ENCODE assay signal across 17 mouse cellular contexts in the genomic region with DNA sequence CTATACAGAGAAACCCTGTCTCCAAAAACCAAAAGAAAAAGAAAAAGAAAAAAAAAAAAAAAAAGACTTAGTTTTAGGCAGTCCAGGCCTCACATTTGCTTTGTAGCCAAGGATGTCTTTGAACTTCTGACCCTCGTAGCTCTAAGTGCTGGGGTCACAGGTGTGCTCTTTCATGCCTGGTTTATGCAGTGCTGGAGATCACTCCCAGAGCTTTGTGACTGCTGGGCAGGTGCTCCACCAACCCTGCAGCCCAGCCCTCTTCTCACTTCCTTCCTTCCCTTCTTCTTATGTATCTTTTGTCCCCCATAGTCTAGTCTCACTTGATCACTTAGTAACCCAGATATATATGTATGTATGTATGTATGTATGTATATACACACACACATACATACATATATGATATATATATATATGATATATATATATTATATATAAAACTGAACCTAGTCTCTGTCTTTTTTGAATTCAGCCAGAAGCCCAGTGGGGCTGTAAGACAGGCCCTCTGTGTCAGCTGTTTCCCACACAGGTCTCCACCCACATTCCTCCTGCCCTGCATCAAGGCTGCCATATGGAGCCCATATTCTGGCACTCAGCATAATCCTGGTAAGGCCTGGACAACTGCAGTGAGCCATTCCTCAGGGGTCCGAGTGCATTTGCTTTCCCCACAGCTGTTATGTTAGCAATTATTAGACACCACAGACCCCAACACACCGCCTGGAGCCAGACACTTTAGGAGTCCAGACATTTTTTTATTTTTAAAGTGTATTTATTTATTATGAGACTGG. TPM values are rescaled to one million over a fixed set of nuclear protein-coding genes. Genes with fewer than 3 reads are reported as not detected.
A peak's percentile ranks its signal among the peaks of the same experiment; 100 is the strongest.
DNase-seq lines count a peak whose midpoint lies in the region; ATAC-seq and TF ChIP-seq lines count a peak whose summit lies in the region.
"Had no signal": no experiment of that assay in that cellular context is flagged by ENCODE, and none has a peak within 500 bp of the region (broad histone marks: within the 10 kb centered on the region; RNA-seq: fewer than 3 reads in every experiment).

No protein-coding gene starts in this region.

- no peak overlapping the region for H3K27ac ChIP-seq in left cerebral cortex, adult 2 months
- H3K27ac ChIP-seq in limb, embryonic 12.5 days, result no peak overlapping the region; the same call in 1 of the 2 replicates
- H3K27ac ChIP-seq: heart, embryonic 15.5 days; hindbrain, embryonic 12.5 days had no signal

- intact Hi-C loops in left cerebral cortex, postnatal 4 days (cut with DNase I), result loop anchor here (10.0 kb wide), 2 partner anchors 64 to 116 kb away; partner anchors contain the start of gene Rinl
- intact Hi-C loops in left cerebral cortex, adult 2 months (cut with DNase I), result no loop called here

- no peak overlapping the region for H3K4me3 ChIP-seq in left cerebral cortex, adult 2 months
- H3K4me3 ChIP-seq in limb, embryonic 12.5 days (replicated peaks), result no peak overlapping the region
- H3K4me3 ChIP-seq: heart, embryonic 15.5 days; hindbrain, embryonic 12.5 days had no signal

- no peak overlapping the region for H3K9ac ChIP-seq in limb, embryonic 12.5 days (replicated peaks)
- H3K9ac ChIP-seq: heart, embryonic 15.5 days; hindbrain, embryonic 12.5 days had no signal

- 33% methylated on average over 3 of the region's 3 CpGs for WGBS in limb, embryonic 12.5 days

- peak; percentile 37 for DNase-seq in left cerebral cortex, postnatal 4 days
- no peak for DNase-seq in left cerebral cortex, adult 2 months (ENCODE audit: extremely low spot score in 1 of 2, low spot score in 2 of 2)
- peak; percentile 32 for DNase-seq in thymus, postnatal 0 days (ENCODE audit: low spot score)
- DNase-seq in thymus, postnatal 10 days (ENCODE audit: low spot score in 2 of 2), result no peak
- DNase-seq in frontal cortex, postnatal 14 days (ENCODE audit: low spot score in 2 of 2), result no peak
- no peak for DNase-seq in cerebellum, adult 9-10 months
- DNase-seq: adrenal gland, postnatal 25 days; heart, adult 11 months; kidney, adult 8-10 months; kidney, postnatal 4 days had no signal

- peaks cover 14% of the 10 kb centered on the region; the same call in 1 of the 2 replicates for H3K36me3 ChIP-seq in limb, embryonic 12.5 days
- H3K36me3 ChIP-seq: hindbrain, embryonic 12.5 days had no signal

- no peak overlapping the region for H3K4me2 ChIP-seq in limb, embryonic 12.5 days
- H3K4me2 ChIP-seq: heart, embryonic 15.5 days; hindbrain, embryonic 12.5 days; liver, embryonic 11.5 days had no signal

- no peaks in the 10 kb centered on the region for H3K9me3 ChIP-seq in limb, embryonic 12.5 days
- H3K9me3 ChIP-seq: heart, embryonic 15.5 days; hindbrain, embryonic 12.5 days had no signal

- peaks cover 30% of the 10 kb centered on the region for H3K4me1 ChIP-seq in limb, embryonic 12.5 days (replicated peaks)

- no peak for TF ChIP-seq CTCF in left cerebral cortex, adult 2 months (IDR thresholded peaks at IDR 0.05)

- ATAC-seq in limb, embryonic 12.5 days (ENCODE audit: insufficient number of reproducible peaks, insufficient read depth, low FRiP score, low TSS enrichment, low read depth), result peak; percentile 78; the same call in 1 of the 2 replicates

- H3K27me3 ChIP-seq in limb, embryonic 12.5 days, result no peaks in the 10 kb centered on the region
- H3K27me3 ChIP-seq: heart, embryonic 15.5 days; hindbrain, embryonic 12.5 days had no signal

RNA-seq across cellular contexts. Expression of gene Fbxo17, which starts 4.3 kb away (rescaled TPM):
- 1 to 10 TPM; 2.9 to 3.7 TPM for total RNA-seq in left cerebral cortex, postnatal 4 days (2021)
- 1 to 10 TPM; 1.9 to 2.2 TPM for total RNA-seq in left cerebral cortex, adult 2 months (2021)
- polyA plus RNA-seq in thymus, postnatal 0 days (2015; fragmentation: Nextera tagmentation; extraction: Ambion mirVana), result 3.8 and 6.3 TPM in 2 replicates
- 24.0 TPM in 2 replicates for polyA plus RNA-seq in limb, embryonic 12.5 days (2016; fragmentation: Nextera tagmentation; extraction: Ambion mirVana)
- total RNA-seq: MEL had no signal

RNA-seq across cellular contexts. Expression of gene Mrps12, which starts 20.7 kb away (rescaled TPM):
- total RNA-seq in left cerebral cortex, postnatal 4 days (2021), result 10 to 100 TPM; 41.1 to 41.6 TPM
- 10 to 100 TPM; 58.3 to 69.0 TPM for total RNA-seq in left cerebral cortex, adult 2 months (2021)
- 169 and 190 TPM in 2 replicates for polyA plus RNA-seq in thymus, postnatal 0 days (2015; fragmentation: Nextera tagmentation; extraction: Ambion mirVana)
- 125 and 131 TPM in 2 replicates for polyA plus RNA-seq in limb, embryonic 12.5 days (2016; fragmentation: Nextera tagmentation; extraction: Ambion mirVana)

RNA-seq across cellular contexts. Expression of gene Sars2, which starts 20.8 kb away (rescaled TPM):
- 10 to 100 TPM; 11.9 to 13.3 TPM for total RNA-seq in left cerebral cortex, postnatal 4 days (2021)
- total RNA-seq in left cerebral cortex, adult 2 months (2021), result 10 to 100 TPM; 13.0 to 13.9 TPM
- polyA plus RNA-seq in thymus, postnatal 0 days (2015; fragmentation: Nextera tagmentation; extraction: Ambion mirVana), result 22.5 and 25.3 TPM in 2 replicates
- polyA plus RNA-seq in limb, embryonic 12.5 days (2016; fragmentation: Nextera tagmentation; extraction: Ambion mirVana), result 32.4 and 33.1 TPM in 2 replicates

RNA-seq across cellular contexts. Expression of gene Fbxo27, which starts 28.3 kb away (rescaled TPM):
- total RNA-seq in left cerebral cortex, postnatal 4 days (2021), result 10 to 100 TPM; 20.1 to 22.8 TPM
- 10 to 100 TPM; 24.6 to 26.2 TPM for total RNA-seq in left cerebral cortex, adult 2 months (2021)
- polyA plus RNA-seq in thymus, postnatal 0 days (2015; fragmentation: Nextera tagmentation; extraction: Ambion mirVana), result 15.7 and 16.3 TPM in 2 replicates
- 4.9 and 6.4 TPM in 2 replicates for polyA plus RNA-seq in limb, embryonic 12.5 days (2016; fragmentation: Nextera tagmentation; extraction: Ambion mirVana)
- total RNA-seq: MEL had no signal

RNA-seq across cellular contexts. Expression of gene Ccer2, which starts 35.0 kb away (rescaled TPM):
- under 1 TPM in 1 of 2 experiments, not detected in 1; 0.68 TPM for total RNA-seq in left cerebral cortex, postnatal 4 days (2021)
- total RNA-seq in left cerebral cortex, adult 2 months (2021), result 1 to 10 TPM; 1.0 to 1.9 TPM
- polyA plus RNA-seq in thymus, postnatal 0 days (2015; fragmentation: Nextera tagmentation; extraction: Ambion mirVana), result 0.26 and 0.45 TPM in 2 replicates
- 0.24 TPM in 1 of 2 replicates, not detected in the other for polyA plus RNA-seq in limb, embryonic 12.5 days (2016; fragmentation: Nextera tagmentation; extraction: Ambion mirVana)
- total RNA-seq: adrenal gland, postnatal 25 days; megakaryocyte, adult 5-6 weeks; MEL had no signal
- polyA plus RNA-seq: forebrain, embryonic 11.5 days; heart, embryonic 15.5 days; liver, embryonic 11.5 days had no signal

Comparison
In these comparisons a context has a peak if more than half of its experiments do, and no peak if none do; other contexts are left out.
1. DNase-seq: peak in left cerebral cortex, postnatal 4 days (single experiment) and thymus, postnatal 0 days (single experiment); none in left cerebral cortex, adult 2 months (0 of 2), thymus, postnatal 10 days (0 of 2), frontal cortex, postnatal 14 days (0 of 2) and cerebellum, adult 9-10 months (single experiment).